Mouse (Mus musculus): Measurements from ENCODE around the gene C1qtnf7. TPM values are rescaled to one million over a fixed set of nuclear protein-coding genes. Genes with fewer than 3 reads are reported as not detected.

C1qtnf7 gene
- total and polyA plus RNA-seq, 2 experiments from 2014 or later, result 1.0 to 1.5 TPM

- 69% methylated on average over 6 of the region's 6 CpGs for WGBS
These were observed 148.2 kb downstream of the C1qtnf7 start for GRCm38 (mm10) chr5:43663531-43663930.

GRCm38 (mm10) chr5:43665144-43665543 is 149.8 kb downstream of the C1qtnf7 start:
- ATAC-seq (ENCODE audit: low FRiP score) (0 out of 2 replicates have a peak, but pooled peaks have one; percentile 49), DNase-seq (ENCODE audit: low spot score) (peak; percentile 81)
- 16% methylated on average over 5 of the region's 5 CpGs for WGBS
- Histone ChIP-seq H3K4me1 (ENCODE audit: insufficient read depth, low read length) (peaks cover 8% of the 10 kb centered on the region; the same call in 1 of the 2 replicates), H3K9me3 (ENCODE audit: low read length) (no peaks in the 10 kb centered on the region), H3K27ac (ENCODE audit: low read depth, low read length) (no peak overlapping the region), H3K36me3 (ENCODE audit: insufficient read depth, low read length) (no peaks in the 10 kb centered on the region; the same call in 1 of the 2 replicates), H3K27me3 (ENCODE audit: insufficient read depth, low read length) (no peaks in the 10 kb centered on the region), H3K4me3 (ENCODE audit: low read depth, low read length) (peak overlapping the region; percentile 18; the same call in 1 of the 2 replicates), H3K4me2 (ENCODE audit: low read depth, low read length, poor library complexity, severe bottlenecking) (peak overlapping the region; percentile 27), H3K9ac (replicated peaks; ENCODE audit: low read length, poor library complexity, severe bottlenecking) (0 out of 2 replicates have a peak overlapping the region, but pooled peaks have one; percentile 13)
- no peak for TF ChIP-seq CTCF (IDR thresholded peaks at IDR 0.05)

More at GRCm38 (mm10) chr5:43663531-43663930, 148.2 kb downstream of the C1qtnf7 start:
- DNase-seq (ENCODE audit: low spot score) (no peak), ATAC-seq (ENCODE audit: low FRiP score) (no peak)
- Histone ChIP-seq H3K27me3 (ENCODE audit: insufficient read depth, low read length) (no peaks in the 10 kb centered on the region), H3K27ac (ENCODE audit: low read depth, low read length) (no peak overlapping the region), H3K4me3 (ENCODE audit: low read depth, low read length) (peak overlapping the region; percentile 39; the same call in 1 of the 2 replicates), H3K4me2 (ENCODE audit: low read depth, low read length, poor library complexity, severe bottlenecking) (peak overlapping the region; percentile 56), H3K36me3 (ENCODE audit: insufficient read depth, low read length) (no peaks in the 10 kb centered on the region), H3K9me3 (ENCODE audit: low read length) (no peaks in the 10 kb centered on the region), H3K9ac (replicated peaks; ENCODE audit: low read length, poor library complexity, severe bottlenecking) (peak overlapping the region; percentile 13; the same call in 1 of the 2 replicates), H3K4me1 (ENCODE audit: insufficient read depth, low read length) (peaks cover 8% of the 10 kb centered on the region; the same call in 1 of the 2 replicates)
- no peak for TF ChIP-seq CTCF (IDR thresholded peaks at IDR 0.05)

Other genes with a start within 250 kb of the C1qtnf7 start
- 8.6 and 11.9 TPM in 2 replicates for gene Cc2d2a, start 146.8 kb downstream of the C1qtnf7 start, total RNA-seq (2014; rRNA removed)
- 4.7 and 5.0 TPM in 2 replicates for gene Cc2d2a, start 146.8 kb downstream of the C1qtnf7 start, polyA plus RNA-seq (2015; fragmentation: Nextera tagmentation; extraction: Ambion mirVana)